Mouse (Mus musculus): Measurements from ENCODE around the gene Lrmda.
"Not testable (repeated sequence)": the region's sequence is repeated elsewhere in the genome, so short reads cannot be mapped to it uniquely, and the experiment has no call there.

The Lrmda gene

GRCm38 (mm10) chr14:22783211-22784161 is 764.0 kb downstream of the Lrmda start:
- DNase-seq (ENCODE audit: low read depth, low spot score): peak; percentile 70

- no peak for DNase-seq (ENCODE audit: low read depth, low spot score)
Observed at GRCm38 (mm10) chr14:22800020-22800419, 780.5 kb downstream of the Lrmda start.

- no peak for DNase-seq (ENCODE audit: low read depth, low spot score)
Observed at GRCm38 (mm10) chr14:22800871-22801636, 781.5 kb downstream of the Lrmda start.

GRCm38 (mm10) chr14:22801714-22802113 is 782.2 kb downstream of the Lrmda start:
- DNase-seq (ENCODE audit: low read depth, low spot score): not testable (repeated sequence)

- DNase-seq (ENCODE audit: low read depth, low spot score): no peak
Observed at GRCm38 (mm10) chr14:22807324-22807723, 787.8 kb downstream of the Lrmda start.

- DNase-seq (ENCODE audit: low read depth, low spot score): peak; percentile 68
Observed at GRCm38 (mm10) chr14:22807726-22808594, 788.4 kb downstream of the Lrmda start.

GRCm38 (mm10) chr14:22808595-22809166 is 789.2 kb downstream of the Lrmda start:
- DNase-seq (ENCODE audit: low read depth, low spot score): no peak

GRCm38 (mm10) chr14:22809229-22809628 is 789.7 kb downstream of the Lrmda start:
- DNase-seq (ENCODE audit: low read depth, low spot score): no peak

GRCm38 (mm10) chr14:22810531-22810930 is 791.0 kb downstream of the Lrmda start:
- DNase-seq (ENCODE audit: low read depth, low spot score): no peak

GRCm38 (mm10) chr14:22812824-22813223 is 793.3 kb downstream of the Lrmda start:
- DNase-seq (ENCODE audit: low read depth, low spot score): peak; percentile 6

- no peak for DNase-seq (ENCODE audit: low read depth, low spot score)
Observed at GRCm38 (mm10) chr14:22813389-22813788, 793.9 kb downstream of the Lrmda start.

- no peak for DNase-seq (ENCODE audit: low read depth, low spot score)
Observed at GRCm38 (mm10) chr14:22814811-22815345, 795.4 kb downstream of the Lrmda start.

GRCm38 (mm10) chr14:22817346-22818201 is 798.1 kb downstream of the Lrmda start:
- DNase-seq (ENCODE audit: low read depth, low spot score): peak; percentile 14

GRCm38 (mm10) chr14:22818202-22818530 is 798.7 kb downstream of the Lrmda start:
- no peak for DNase-seq (ENCODE audit: low read depth, low spot score)

- DNase-seq (ENCODE audit: low read depth, low spot score): no peak
Observed at GRCm38 (mm10) chr14:22822942-22823341, 803.4 kb downstream of the Lrmda start.

- no peak for DNase-seq (ENCODE audit: low read depth, low spot score)
Observed at GRCm38 (mm10) chr14:22826825-22827224, 807.3 kb downstream of the Lrmda start.

- no peak for DNase-seq (ENCODE audit: low read depth, low spot score)
Observed at GRCm38 (mm10) chr14:22837058-22837457, 817.5 kb downstream of the Lrmda start.

- DNase-seq (ENCODE audit: low read depth, low spot score): no peak
Observed at GRCm38 (mm10) chr14:22841136-22841535, 821.6 kb downstream of the Lrmda start.

GRCm38 (mm10) chr14:22844006-22844405 is 824.5 kb downstream of the Lrmda start:
- no peak for DNase-seq (ENCODE audit: low read depth, low spot score)

- no peak for DNase-seq (ENCODE audit: low read depth, low spot score)
Observed at GRCm38 (mm10) chr14:22845401-22845800, 825.9 kb downstream of the Lrmda start.
